Mouse (Mus musculus) frontal cortex, postnatal 14 days (tissue): ENCODE results near the gene Pank2.
"Not testable (repeated sequence)": the region's sequence is repeated elsewhere in the genome, so short reads cannot be mapped to it uniquely, and the experiment has no call there.

Experiments used
- DNase-seq, 2 experiments: peaks; one replicate each; pipeline ENCODE4 v3.0.0; 2022; ENCODE audit warnings: low spot score in 2 of 2

The Pank2 gene

GRCm38 (mm10) chr2:131260544-131261307, 1.6 kb upstream of the Pank2 start:
- no peak for DNase-seq

- no peak for DNase-seq
These were observed 648 bp upstream of the Pank2 start for GRCm38 (mm10) chr2:131261481-131262212.

DNA sequence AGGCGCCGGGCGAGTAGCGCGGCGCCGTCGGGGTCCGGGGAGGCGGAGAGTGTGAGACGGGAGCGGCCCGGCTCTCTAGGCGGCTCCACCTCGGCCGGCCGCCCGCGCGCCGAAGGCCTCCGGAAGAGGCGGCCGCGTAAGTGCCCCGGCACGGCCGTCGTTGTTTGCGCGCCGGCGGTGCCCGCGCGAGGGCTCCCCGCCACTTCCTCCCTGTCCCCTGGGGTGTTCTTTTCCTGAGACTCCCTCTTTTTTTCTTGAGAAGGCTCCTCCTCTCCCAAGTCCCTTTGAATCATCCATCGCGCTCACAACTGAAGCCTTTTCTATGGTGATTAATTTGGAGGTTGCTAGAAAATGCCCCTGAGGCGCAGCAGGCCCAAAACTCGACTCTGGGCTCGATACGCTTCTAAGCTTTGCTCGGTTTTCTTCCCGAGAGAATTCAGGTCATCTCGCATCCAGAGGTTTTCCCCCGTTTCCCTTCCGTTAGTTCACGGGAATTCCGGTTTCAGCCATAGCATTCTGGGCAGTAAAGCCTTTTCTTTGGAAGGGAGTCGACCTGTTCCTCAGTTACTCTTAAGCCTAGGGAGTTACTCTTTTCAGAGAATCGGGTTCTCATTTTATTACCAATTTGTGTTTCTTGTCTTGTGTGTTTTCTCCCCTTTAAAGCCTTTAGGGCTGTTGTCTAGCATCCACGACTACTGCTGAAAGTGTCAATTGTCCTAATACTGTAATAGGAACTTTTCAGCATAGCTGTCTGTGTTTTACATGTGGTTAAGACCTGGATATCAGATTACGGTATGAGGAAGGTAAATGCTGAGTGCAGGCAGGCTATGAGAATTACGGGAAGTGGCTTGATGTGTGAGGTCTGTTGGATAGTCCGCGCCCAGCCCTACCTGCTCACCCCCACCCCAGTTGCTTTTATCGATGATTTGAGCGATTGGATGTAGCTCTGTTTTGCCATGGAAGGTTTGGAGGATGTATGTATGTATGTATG, 680 bp downstream of the Pank2 start:
- DNase-seq, result no peak

GRCm38 (mm10) chr2:131264027-131264426, 1.7 kb downstream of the Pank2 start:
- DNase-seq, result no peak

DNA sequence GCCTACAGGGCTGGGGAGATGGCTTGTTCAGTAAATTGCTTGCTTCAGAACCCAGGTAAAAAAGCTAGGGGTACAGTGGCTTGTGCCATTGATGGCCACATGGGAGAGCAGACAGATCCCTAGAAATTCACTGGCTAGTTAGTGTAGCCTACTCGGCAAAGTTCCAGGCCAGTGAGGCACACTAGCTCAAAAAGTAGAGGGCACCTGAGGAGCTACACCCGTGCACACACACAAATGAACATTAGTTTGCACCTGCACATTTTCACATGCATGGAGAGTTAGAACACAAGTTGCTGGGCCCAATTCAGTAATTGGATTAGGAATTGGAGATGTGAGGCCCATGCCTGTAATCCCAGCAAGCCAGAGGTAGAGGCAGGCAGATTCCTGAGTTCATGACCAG, 2.8 kb downstream of the Pank2 start:
- DNase-seq, result no peak

- DNase-seq, result no peak
These were observed 13.2 kb downstream of the Pank2 start for GRCm38 (mm10) chr2:131275493-131275892.

DNA sequence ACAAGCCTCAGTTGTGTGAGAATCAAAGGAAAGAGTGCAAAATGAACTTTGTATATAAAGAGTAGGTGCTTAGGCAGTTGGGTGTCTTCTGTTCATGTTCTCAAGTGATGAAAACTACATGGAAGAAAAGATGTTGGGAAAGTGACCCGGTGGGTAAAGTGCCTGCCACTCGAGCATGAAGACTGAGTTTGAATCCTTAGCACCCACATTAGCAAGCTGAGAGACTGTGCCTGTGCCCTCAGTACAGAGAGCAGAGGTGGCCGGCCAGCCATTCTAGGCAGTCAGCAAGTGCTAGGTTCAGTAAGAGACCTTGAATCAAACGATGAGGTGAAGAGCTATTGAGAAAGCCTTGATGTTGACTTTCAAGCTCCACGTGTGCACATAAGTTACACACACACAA, 14.4 kb downstream of the Pank2 start:
- DNase-seq, result no peak

GRCm38 (mm10) chr2:131281596-131281995, 19.3 kb downstream of the Pank2 start:
- DNase-seq, result no peak

DNA sequence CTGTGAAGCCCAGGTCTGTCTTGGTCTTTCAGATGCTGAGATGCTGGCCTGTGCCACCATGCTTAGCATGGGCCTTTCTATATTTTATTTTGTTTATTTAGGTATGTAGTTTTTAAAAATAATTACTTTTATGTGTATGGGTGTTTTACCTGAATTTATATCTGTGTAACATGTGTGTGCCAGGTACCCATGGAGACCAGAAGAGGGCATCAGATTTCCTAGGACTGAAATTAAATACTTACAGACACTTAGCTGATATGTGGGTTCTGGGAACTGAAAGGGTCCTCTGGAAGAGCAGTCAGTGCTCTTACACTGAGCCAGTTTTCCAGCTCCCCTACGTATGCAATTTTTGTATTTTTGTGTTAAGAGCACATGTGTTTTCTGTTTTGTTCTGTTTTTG, 24.0 kb downstream of the Pank2 start:
- no peak for DNase-seq

DNA sequence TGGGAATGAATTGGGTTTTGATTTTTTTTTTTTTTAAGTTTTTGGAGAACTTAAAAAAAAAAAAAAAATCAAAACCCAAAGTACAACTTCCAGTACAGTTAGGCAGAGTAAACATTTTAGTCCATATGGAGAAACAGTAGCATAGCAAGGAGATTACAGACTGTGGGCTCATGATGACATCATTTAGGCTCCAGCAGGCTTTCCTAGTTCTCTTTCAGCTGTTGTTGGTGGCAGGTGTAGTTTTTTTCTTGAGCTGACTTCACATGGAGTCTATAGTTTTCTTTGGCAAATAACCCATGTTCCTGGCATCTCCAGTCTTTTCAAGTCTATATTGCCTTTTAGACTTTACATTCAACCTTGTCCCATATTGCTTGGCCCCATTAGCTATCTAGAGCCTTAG, 28.4 kb downstream of the Pank2 start:
- no peak for DNase-seq

- no peak for DNase-seq
These were observed 34.5 kb downstream of the Pank2 start for GRCm38 (mm10) chr2:131296746-131297261.

- DNase-seq, result not testable (repeated sequence)
These were observed 36.4 kb downstream of the Pank2 start for GRCm38 (mm10) chr2:131298674-131299073.

DNA sequence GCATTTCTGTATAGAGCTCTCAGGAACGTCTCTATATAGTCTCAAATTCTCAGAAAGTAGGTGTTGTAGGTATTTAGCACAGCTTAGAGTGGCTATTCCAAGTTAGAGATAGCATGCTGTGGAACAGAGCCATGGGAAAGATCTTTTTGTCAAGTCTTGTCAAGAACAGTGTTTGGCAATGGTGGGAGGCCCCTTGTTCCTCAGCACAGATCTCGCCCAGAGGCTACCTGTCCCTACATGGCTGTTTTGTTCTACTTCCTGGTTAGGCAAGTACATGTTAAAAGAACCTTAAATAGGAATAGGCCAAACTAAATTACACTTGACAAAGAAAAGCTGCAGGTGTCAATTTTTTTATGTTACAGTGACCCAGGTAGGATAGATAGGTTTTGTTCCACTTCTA, 38.2 kb downstream of the Pank2 start:
- DNase-seq, result no peak

DNA sequence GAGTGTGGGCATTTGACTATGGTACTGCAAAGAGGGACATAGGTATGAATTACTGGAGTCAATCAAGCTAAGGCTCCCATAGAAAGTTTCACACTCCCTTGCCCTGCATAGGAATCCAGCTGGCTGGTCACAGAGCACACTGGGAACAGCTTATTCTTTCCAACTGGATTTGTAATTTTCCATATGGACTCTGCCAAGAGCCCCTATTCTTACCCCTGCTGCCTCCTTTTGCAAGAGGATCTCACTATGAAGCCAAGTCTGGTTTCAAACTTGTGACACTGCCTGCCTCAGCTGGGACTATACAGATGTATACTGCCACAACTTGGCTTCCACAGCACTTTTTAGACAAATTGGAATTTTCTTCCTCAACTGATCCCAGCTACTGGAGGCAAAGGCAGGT, 39.3 kb downstream of the Pank2 start:
- DNase-seq, result no peak

- no peak for DNase-seq
These were observed 42.2 kb downstream of the Pank2 start for GRCm38 (mm10) chr2:131304497-131304896.

DNA sequence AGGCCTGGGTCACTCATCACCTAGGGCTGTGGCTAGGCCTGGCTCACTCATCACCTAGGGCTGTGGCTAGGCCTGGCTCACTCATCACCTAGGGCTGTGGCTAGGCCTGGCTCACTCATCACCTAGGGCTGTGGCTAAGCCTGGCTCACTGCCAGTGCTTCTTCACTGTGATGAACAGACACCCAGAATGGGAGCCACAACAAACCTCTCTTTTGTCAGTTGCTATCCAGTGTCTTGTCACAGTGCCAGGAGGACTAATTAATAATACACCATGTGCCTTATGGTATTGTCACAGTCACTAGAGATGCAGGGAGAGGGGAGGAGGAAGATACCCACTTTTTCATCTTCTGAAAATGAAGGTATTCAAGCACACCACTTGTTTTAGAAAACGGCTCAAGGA, 42.9 kb downstream of the Pank2 start:
- DNase-seq, result not testable (repeated sequence)

GRCm38 (mm10) chr2:131307391-131307790, 45.1 kb downstream of the Pank2 start:
- no peak for DNase-seq

GRCm38 (mm10) chr2:131307822-131308221, 45.5 kb downstream of the Pank2 start:
- no peak for DNase-seq

DNA sequence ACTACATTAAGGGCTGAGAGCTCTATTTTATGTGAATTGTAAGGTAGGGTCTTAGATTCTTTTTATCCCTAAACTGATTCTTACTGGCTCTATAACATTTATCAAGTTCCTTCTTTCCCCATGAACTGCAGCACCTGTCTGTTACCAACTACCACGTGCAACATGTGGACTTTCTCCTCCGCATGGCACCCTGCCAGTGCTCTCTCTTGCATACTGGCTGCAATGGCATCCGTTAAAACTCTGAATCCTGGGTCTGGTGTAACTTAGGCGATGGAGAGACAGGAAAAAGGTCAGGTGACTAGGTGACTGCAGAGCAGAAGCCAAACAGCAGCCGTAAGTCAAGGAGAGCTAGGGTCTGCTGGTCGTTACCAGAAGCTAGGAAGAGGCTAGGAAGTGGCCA, 47.0 kb downstream of the Pank2 start:
- no peak for DNase-seq

- DNase-seq, result no peak
These were observed 53.9 kb downstream of the Pank2 start for GRCm38 (mm10) chr2:131316167-131316566.

- DNase-seq, result no peak
These were observed 57.1 kb downstream of the Pank2 start for GRCm38 (mm10) chr2:131319401-131319800.

DNA sequence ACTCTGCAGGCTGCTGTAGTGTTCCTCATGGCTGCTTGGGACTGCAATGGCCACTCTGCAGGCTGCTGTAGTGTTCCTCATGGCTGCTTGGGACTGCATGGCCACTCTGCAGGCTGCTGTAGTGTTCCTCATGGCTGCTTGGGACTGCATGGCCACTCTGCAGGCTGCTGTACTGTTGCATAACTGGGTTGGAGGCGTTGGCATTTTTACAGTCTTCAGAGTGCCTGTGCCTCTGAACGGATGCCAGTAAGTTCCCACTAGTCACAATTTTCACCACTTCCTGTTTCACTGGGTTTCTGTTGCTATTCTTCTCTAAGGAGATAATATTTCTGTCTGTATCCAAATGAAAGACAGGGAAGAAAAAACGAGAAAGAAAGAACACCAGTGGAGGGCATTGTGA, 58.9 kb downstream of the Pank2 start:
- DNase-seq, result not testable (repeated sequence)
